Mouse (Mus musculus) heart, postnatal 10 days (tissue): Measurements from ENCODE around the gene Grin3a. TPM values are rescaled to one million over a fixed set of nuclear protein-coding genes. Genes with fewer than 3 reads are reported as not detected.
A peak's percentile ranks its signal among the peaks of the same experiment; 100 is the strongest.
"Not testable (repeated sequence)": the region's sequence is repeated elsewhere in the genome, so short reads cannot be mapped to it uniquely, and the experiment has no call there.

Source experiments
- DNase-seq, 2 experiments: peaks; one replicate each; pipeline ENCODE4 v3.0.0; 2021
- intact Hi-C: fragments of 180-260 bp; cut with DNase I; formaldehyde crosslinking; loops from one replicate; pipeline ENCODE4 v1.15.1; 2025
- total RNA-seq, 2 experiments: library from RNA; stranded (reverse); gene quantifications; 2 replicates each; pipeline ENCODE4 v1.2.3; 2021

Grin3a gene
- total RNA-seq, 2 experiments from 2014 or later = 0.15 to 0.38 TPM

- peak; percentile 50 to 61 for DNase-seq
- intact Hi-C loops = loop anchor here (1.0 kb wide), 1 partner anchor 270 kb away; no protein-coding TSS in a partner anchor
These were observed 156.8 kb downstream of the Grin3a start for GRCm38 (mm10) chr4:49688594-49689288.

DNA sequence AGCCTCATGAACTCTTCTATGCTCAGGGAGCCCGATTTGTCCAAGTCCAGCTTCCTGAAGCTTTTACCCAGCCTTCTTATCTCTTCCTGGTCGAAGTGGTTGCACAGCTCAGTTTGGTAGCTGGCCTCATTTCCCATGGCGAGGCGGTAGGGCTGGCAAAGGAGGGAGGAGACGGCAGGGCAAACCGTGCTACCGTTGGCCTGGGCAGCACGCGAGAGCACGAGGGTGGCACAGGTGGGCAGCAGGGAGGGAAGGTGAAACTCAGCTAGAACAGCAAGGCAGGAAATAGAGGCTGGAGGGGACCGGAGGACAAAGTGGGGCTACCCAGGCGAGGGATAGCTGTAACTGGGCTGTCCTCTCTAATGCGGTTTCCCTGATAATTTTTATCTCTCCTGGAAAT, 163.7 kb downstream of the Grin3a start, which contains the start of gene Ppp3r2:
Ppp3r2 (minus strand) TSS at position 213 of the 400 bp plus-strand sequence.
- no peak for DNase-seq
- intact Hi-C loops = no loop called here

- intact Hi-C loops = no loop called here
- DNase-seq = peak in 1 of 2 experiments; percentile 6
These were observed 165.2 kb downstream of the Grin3a start for GRCm38 (mm10) chr4:49680171-49680875.

- DNase-seq = no peak
- intact Hi-C loops = no loop called here
These were observed 168.8 kb downstream of the Grin3a start for GRCm38 (mm10) chr4:49676790-49677189.

DNA sequence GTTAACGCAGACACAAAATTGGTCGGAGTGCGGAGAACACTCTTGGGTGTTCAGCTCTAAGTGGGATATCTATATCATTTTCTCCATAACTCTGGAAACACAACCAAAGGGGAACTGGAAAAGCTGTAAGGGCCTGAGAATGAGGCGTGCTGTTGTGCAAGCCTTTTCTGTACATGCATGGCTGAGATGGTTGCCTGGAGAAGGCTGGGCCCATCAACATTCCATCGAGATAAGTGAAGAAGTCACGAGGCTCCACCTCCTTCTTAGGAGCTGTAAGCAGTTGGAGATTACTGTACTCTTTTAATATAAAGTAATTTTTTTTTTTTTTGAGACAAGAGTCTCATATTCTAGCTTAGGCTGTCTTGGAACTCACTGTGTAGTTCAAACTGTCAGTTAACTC, 169.5 kb downstream of the Grin3a start:
- intact Hi-C loops = no loop called here
- no peak for DNase-seq

- intact Hi-C loops = no loop called here
- no peak for DNase-seq
These were observed 180.7 kb downstream of the Grin3a start for GRCm38 (mm10) chr4:49664850-49665249.

DNA sequence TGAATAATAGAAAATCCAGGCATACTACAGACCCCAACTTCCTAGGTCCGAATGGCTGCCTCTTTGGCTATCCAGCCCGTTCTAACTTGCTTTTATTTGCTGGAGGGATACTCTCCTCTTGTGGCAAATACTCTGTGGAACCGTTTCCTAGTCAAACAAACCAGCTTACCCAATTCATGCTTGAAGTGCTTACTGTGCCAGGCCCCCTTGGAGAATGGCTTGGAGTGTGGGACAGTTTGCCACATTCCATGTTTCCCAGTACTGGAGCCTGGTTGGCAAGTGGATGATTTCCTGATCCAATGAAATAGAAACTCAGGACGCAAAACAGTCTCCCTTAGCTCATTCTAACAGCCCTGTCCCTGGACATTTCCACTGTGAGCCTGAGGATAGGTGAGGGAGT, 183.3 kb downstream of the Grin3a start:
- intact Hi-C loops = no loop called here
- DNase-seq = no peak

DNA sequence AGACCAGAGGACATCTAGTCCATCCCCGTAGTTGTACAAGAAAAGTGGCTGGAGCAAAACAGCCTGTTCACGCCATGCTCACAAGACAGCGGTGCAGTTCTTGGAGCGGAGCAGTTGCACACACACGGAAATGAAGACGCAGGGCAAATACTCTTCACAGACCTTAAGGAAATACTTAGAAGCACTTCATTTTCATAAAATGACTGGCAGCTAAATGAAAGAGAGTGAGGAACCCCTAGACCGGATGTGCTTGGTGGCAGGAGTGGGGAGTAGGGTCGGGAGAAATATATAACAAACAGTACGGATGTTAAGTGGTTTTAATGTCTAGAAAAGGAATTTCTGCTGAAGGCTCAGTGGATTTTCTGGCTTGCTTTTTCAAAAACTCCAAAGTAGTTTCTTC, 183.9 kb downstream of the Grin3a start:
- no peak for DNase-seq
- intact Hi-C loops = no loop called here

- peak; percentile 11 to 28 for DNase-seq
- intact Hi-C loops = no loop called here
These were observed 186.1 kb downstream of the Grin3a start for GRCm38 (mm10) chr4:49659421-49659820.

DNA sequence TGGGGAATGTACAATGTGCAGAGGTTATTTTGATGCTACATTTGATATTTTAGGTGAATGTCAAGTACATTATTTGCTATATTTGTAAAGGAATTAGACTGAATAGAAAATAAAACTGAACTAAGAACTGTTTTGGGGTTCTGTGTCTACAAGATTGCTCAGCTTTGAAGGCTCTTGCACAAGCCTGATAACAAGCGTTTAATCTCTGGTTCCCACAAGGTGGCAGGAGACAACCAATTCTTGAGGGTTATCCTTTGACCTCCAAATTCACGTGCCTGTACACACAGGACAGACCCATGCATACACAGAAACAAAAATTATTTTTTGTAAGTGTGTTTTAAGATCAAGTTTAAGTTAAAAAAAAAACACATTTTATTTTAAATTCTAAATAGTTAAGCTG, 205.6 kb downstream of the Grin3a start:
- intact Hi-C loops = no loop called here
- DNase-seq = no peak

- intact Hi-C loops = no loop called here
- DNase-seq = no peak
These were observed 207.7 kb downstream of the Grin3a start for GRCm38 (mm10) chr4:49637821-49638220.

DNA sequence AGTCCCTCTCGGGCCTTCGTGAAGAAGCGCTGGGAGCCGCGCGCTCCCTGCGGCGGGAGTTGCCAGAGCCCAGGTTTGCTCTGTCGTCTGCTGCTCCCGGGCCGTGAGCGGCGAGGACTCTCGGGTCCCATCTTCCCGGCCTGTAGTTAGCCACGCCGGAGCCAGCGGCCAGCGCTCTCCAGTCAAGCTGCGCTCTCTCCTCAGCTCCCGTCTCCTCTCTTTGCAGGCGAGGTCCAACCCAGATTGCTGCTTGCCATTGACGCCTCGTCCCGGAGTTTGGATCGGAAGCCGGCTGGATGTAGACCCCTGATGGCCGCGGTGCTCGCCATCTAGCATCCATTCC, 213.4 kb downstream of the Grin3a start:
- intact Hi-C loops = loop anchor here (5.0 kb wide), 1 partner anchor 110 kb away; the partner anchor contains the start of genes Mrpl50 and Zfp189
- DNase-seq = no peak

DNA sequence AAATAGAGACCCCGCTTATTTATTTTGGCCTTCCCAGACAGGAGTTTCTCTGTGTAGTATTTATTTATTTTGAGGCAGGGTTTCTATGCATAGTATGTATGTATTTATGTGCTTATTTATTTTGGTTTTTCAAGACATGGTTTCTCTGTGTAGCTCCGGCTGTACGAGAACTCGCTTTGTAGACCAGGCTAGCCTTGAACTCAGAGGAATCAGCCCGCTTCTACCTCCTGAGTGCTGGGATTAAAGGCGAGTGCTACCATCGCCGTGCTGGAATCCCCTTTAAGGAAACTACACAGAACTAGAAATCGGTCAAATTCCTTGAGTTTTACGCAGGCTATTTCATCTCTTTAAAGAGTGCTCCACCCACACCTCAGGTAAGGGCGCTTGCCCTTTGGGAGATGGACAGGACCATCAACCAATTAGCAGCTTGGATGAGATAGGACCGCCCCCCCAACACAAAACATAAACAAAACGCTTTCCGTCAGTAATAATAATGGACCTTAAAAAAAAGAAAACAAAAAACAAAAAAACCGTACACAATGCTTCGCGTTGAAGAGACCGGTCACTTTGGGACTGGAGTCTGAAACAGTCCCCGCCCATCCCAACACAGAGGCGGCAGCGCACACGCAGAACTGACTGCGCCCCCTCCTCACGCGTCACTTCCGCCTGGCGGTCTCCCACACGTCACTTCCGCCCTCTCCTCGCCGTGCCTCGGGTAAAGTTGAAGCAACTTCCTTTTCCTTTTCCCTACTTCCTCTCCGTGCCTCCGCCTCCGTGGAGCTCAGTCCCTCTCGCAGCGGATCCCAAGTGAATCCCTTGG, 214.0 kb downstream of the Grin3a start, which contains the start of gene Rnf20:
Rnf20 (plus strand) TSS at position 688 of the 820 bp plus-strand sequence.
- DNase-seq = peak; percentile 97 to 98
- intact Hi-C loops = loop anchor here (1.0 to 5.0 kb wide), 2 partner anchors 47 to 109 kb away; partner anchors contain the start of genes Mrpl50 and Zfp189

- intact Hi-C loops = no loop called here
- DNase-seq = no peak
These were observed 216.6 kb downstream of the Grin3a start for GRCm38 (mm10) chr4:49628941-49629340.

GRCm38 (mm10) chr4:49626973-49627372, 218.6 kb downstream of the Grin3a start:
- intact Hi-C loops = loop anchor here (1.0 kb wide), 2 partner anchors 28 to 60 kb away; no protein-coding TSS in a partner anchor

DNA sequence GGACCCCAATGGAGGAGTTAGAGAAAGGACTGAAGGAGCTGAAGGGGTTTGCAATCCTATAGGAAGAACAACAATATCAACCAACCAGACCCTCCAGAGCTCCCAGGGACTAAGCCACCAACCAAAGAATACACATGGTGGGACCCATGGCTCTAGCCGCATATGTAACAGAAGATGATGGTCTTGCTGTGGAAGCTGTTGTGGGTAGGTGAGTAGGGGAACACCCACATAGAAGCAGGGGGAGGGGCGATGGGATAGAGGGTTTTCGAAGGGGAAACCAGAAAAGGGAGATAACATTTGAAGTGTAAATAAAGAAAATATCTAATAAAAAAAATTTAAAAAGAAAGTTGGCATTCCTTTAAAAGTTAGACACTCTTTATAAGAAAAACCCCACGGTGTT, 220.6 kb downstream of the Grin3a start:
- DNase-seq, intact Hi-C loops: not testable (repeated sequence)

More at GRCm38 (mm10) chr4:49626973-49627372, 218.6 kb downstream of the Grin3a start:
- peak; percentile 81 to 87 for DNase-seq

GRCm38 (mm10) chr4:49623916-49624315, 221.6 kb downstream of the Grin3a start:
- no peak for DNase-seq
- intact Hi-C loops = no loop called here

GRCm38 (mm10) chr4:49622272-49622671, 223.3 kb downstream of the Grin3a start:
- intact Hi-C loops = no loop called here
- no peak for DNase-seq

- DNase-seq, intact Hi-C loops: not testable (repeated sequence)
These were observed 225.7 kb downstream of the Grin3a start for GRCm38 (mm10) chr4:49619861-49620260.

DNA sequence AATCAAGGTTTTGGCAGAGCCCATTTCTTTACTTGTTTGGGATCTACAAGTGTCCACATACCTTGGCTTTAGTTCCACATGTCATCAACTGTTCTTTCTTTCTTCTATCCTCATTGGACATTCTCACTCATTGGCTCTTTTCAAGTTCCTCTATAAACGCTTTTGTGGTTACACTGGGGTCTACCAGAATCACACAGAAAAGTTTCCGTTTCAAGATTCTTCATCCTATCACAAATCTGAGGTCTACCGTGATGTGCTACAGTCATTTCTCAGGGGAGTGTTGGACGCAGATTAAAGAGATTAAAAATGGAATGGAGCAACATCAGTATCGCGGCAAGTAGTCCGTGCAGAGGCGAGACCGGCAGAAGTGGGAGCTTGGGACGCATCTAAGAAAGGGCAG, 228.6 kb downstream of the Grin3a start:
- intact Hi-C loops = no loop called here
- no peak for DNase-seq
